Mouse (Mus musculus) midbrain, postnatal 0 days (tissue): ENCODE measurements around the gene Vsig1. TPM values are rescaled to one million over a fixed set of nuclear protein-coding genes. Genes with fewer than 3 reads are reported as not detected.

Experiments
- ATAC-seq: fragments of 200-750 bp; cut with Nextera tagmentation; 2 replicates; pipeline ENCODE4 v1.8.0; 2017; ENCODE audit warnings: moderate number of reproducible peaks, mild to moderate bottlenecking, moderate TSS enrichment, moderate library complexity; ENCODE audit not compliant: low FRiP score
- DNase-seq: peaks from one replicate; pipeline ENCODE4 v3.0.0-alpha.2; 2015; ENCODE audit warnings: low spot score
- H3K27ac ChIP-seq: fragments of 300-500 bp; sonication (generic); 2 replicates; pipeline ENCODE4 v1.5.1; 2014; ENCODE audit warnings: low read depth, mild to moderate bottlenecking, low read length, mixed read lengths
- H3K27me3 ChIP-seq: fragments of 300-500 bp; sonication (generic); 2 replicates; pipeline ENCODE4 v1.6.1; 2014; ENCODE audit warnings: low read length, control low read depth, mixed read lengths; ENCODE audit not compliant: insufficient read depth
- H3K36me3 ChIP-seq: fragments of 300-500 bp; sonication (generic); 2 replicates; pipeline ENCODE4 v1.6.1; 2014; ENCODE audit warnings: low read length, control low read depth, mixed read lengths; ENCODE audit not compliant: insufficient read depth
- H3K4me1 ChIP-seq: fragments of 300-500 bp; sonication (generic); 2 replicates; pipeline ENCODE4 v1.6.1; 2014; ENCODE audit warnings: mild to moderate bottlenecking, control low read depth, antibody characterized with exemption, low read length, mixed read lengths; ENCODE audit not compliant: insufficient read depth
- H3K4me2 ChIP-seq: fragments of 300-500 bp; sonication (generic); 2 replicates; pipeline ENCODE4 v1.6.1; 2014; ENCODE audit warnings: low read depth, mild to moderate bottlenecking, low read length, mixed read lengths; ENCODE audit not compliant: poor library complexity, severe bottlenecking
- H3K4me3 ChIP-seq: fragments of 300-500 bp; sonication (generic); 2 replicates; pipeline ENCODE4 v1.5.1; 2014; ENCODE audit warnings: low read depth, mild to moderate bottlenecking, low read length, moderate library complexity
- H3K9ac ChIP-seq: fragments of 300-500 bp; sonication (generic); replicated peaks from 2 replicates; pipeline ENCODE4 v1.6.1; 2014; ENCODE audit warnings: mild to moderate bottlenecking, low read length, moderate library complexity, mixed read lengths; ENCODE audit not compliant: poor library complexity, severe bottlenecking
- H3K9me3 ChIP-seq: fragments of 300-500 bp; sonication (generic); 2 replicates; pipeline ENCODE4 v1.6.1; 2016; ENCODE audit warnings: low read length, control low read depth
- CTCF ChIP-seq: IDR thresholded peaks from 2 replicates; pipeline ENCODE4 v1.5.1; 2016; ENCODE audit warnings: antibody characterized with exemption, mild to moderate bottlenecking
- whole genome bisulfite sequencing: fragments of 180-500 bp; shearing (Covaris S2); extraction: QIAGEN DNeasy Blood & Tissue Kit; methylation state at CpG from one replicate; pipeline ENCODE4 v1.1.7; 2014; 5-methylcytosine and 5-hydroxymethylcytosine counted together
- polyA plus RNA-seq: library from polyadenylated mRNA; unstranded; fragments of >200 nt; fragmentation: Nextera tagmentation; extraction: Ambion mirVana; gene quantifications from 2 replicates; pipeline ENCODE4 v1.2.1, GENCODE M21; 2015
- total RNA-seq: library from RNA; depleted of rRNA; stranded (reverse); fragments of >200 nt; gene quantifications from 2 replicates; pipeline ENCODE4 v1.2.3, GENCODE M21; 2014; rRNA removed

The Vsig1 gene
- total and polyA plus RNA-seq, 2 experiments from 2014 or later: 0.11 to 0.16 TPM

GRCm38 (mm10) chrX:140985256-140985655 is 77.8 kb downstream of the Vsig1 start:
- Histone ChIP-seq H3K9ac (no peak overlapping the region), H3K4me2 (no peak overlapping the region), H3K4me1 (no peaks in the 10 kb centered on the region), H3K27me3 (peaks cover 13% of the 10 kb centered on the region; the same call in 1 of the 2 replicates), H3K9me3 (no peaks in the 10 kb centered on the region), H3K27ac (no peak overlapping the region), H3K36me3 (no peaks in the 10 kb centered on the region), H3K4me3 (no peak overlapping the region)
- no peak for DNase-seq
- ATAC-seq: no peak
- no peak for TF ChIP-seq CTCF
- 83% methylated on average over 2 of the region's 2 CpGs for WGBS

Other genes with a start within 250 kb of the Vsig1 start
- gene Mid2, start 243.0 kb upstream of the Vsig1 start, total RNA-seq: 30.1 and 34.2 TPM in 2 replicates
- 5.0 and 5.5 TPM in 2 replicates for gene Mid2, start 243.0 kb upstream of the Vsig1 start, polyA plus RNA-seq
- not detected in 2 replicates for gene Tex13b, start 94.2 kb upstream of the Vsig1 start, total RNA-seq
- not detected in 2 replicates for gene Tex13b, start 94.2 kb upstream of the Vsig1 start, polyA plus RNA-seq
- 11.4 and 11.8 TPM in 2 replicates for gene Psmd10, start 49.1 kb downstream of the Vsig1 start, total RNA-seq
- gene Psmd10, start 49.1 kb downstream of the Vsig1 start, polyA plus RNA-seq: 33.2 and 34.4 TPM in 2 replicates
- gene Atg4a, start 49.3 kb downstream of the Vsig1 start, total RNA-seq: 4.4 and 12.0 TPM in 2 replicates
- 11.6 and 12.0 TPM in 2 replicates for gene Atg4a, start 49.3 kb downstream of the Vsig1 start, polyA plus RNA-seq